Mouse (Mus musculus) limb, embryonic 10.5 days (tissue): ENCODE measurements at regions not wholly inside any gene's neighbourhood (a gene's known extent, or its start where the extent isn't known, plus 50 kb on each side); places are given as distances from the start of the nearest gene placed in this dataset.

ENCODE experiments used
- DNase-seq: peaks from one replicate; pipeline ENCODE4 v3.0.0-alpha.2; 2017; ENCODE audit warnings: low spot score
- H3K27ac ChIP-seq: fragments of 300-500 bp; sonication (generic); 2 replicates; pipeline ENCODE4 v1.5.1; 2016; ENCODE audit warnings: mild to moderate bottlenecking
- H3K27me3 ChIP-seq: fragments of 300-500 bp; sonication (generic); 2 replicates; pipeline ENCODE4 v1.6.1; 2016; ENCODE audit warnings: low read depth, mild to moderate bottlenecking; ENCODE audit not compliant: poor library complexity, severe bottlenecking
- H3K36me3 ChIP-seq: fragments of 300-500 bp; sonication (generic); 2 replicates; pipeline ENCODE4 v1.6.1; 2016; ENCODE audit warnings: mild to moderate bottlenecking, moderate library complexity
- H3K4me1 ChIP-seq: fragments of 300-500 bp; sonication (generic); 2 replicates; pipeline ENCODE4 v1.6.1; 2016
- H3K4me3 ChIP-seq: fragments of 300-500 bp; sonication (generic); 2 replicates; pipeline ENCODE4 v1.5.1; 2016; ENCODE audit warnings: mild to moderate bottlenecking, moderate library complexity
- H3K9me3 ChIP-seq: fragments of 300-500 bp; sonication (generic); replicated peaks from 2 replicates; pipeline ENCODE4 v1.6.1; 2016; ENCODE audit warnings: mild to moderate bottlenecking
- WGBS: fragments of 180-500 bp; shearing (Covaris S2); methylation state at CpG from one replicate; pipeline ENCODE4 v1.1.7; 2016; 5-methylcytosine and 5-hydroxymethylcytosine counted together

GRCm38 (mm10) chr13:47948098-47948865 is 312.7 kb upstream of the Id4 start:
- 94% methylated on average over 10 of the region's 10 CpGs for WGBS
- H3K4me1 ChIP-seq: no peaks in the 10 kb centered on the region
- no peak overlapping the region for H3K4me3 ChIP-seq
- no peak for DNase-seq
- no peaks in the 10 kb centered on the region for H3K36me3 ChIP-seq
- no peak overlapping the region for H3K27ac ChIP-seq
- no peaks in the 10 kb centered on the region for H3K9me3 ChIP-seq
- H3K27me3 ChIP-seq: no peaks in the 10 kb centered on the region

DNA sequence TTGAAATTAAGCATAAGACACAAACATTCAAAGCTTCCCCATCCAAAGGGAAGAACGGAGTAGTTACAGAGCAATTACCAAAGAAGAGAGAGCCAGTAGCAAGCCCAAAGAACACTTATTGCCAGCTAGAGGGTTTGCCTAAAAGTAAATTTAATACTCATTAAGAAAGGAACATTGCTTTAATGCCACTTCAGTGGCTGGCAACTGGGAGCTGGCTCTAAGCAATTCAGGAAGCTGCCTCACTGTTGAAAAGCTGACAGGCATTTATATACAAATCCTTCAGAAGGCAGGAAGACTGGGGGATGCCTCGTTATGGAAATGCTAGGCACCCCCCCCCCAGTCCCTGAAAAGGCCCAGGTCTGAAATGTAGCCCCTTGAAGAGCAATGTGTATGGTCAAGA is 310.6 kb upstream of the Id4 start:
- no peak overlapping the region for H3K4me3 ChIP-seq
- no peak for DNase-seq
- 59% methylated on average over 2 of the region's 2 CpGs for WGBS
- no peaks in the 10 kb centered on the region for H3K9me3 ChIP-seq
- H3K4me1 ChIP-seq: peaks cover 7% of the 10 kb centered on the region; the same call in 1 of the 2 replicates
- no peak overlapping the region for H3K27ac ChIP-seq
- no peaks in the 10 kb centered on the region for H3K27me3 ChIP-seq
- H3K36me3 ChIP-seq: no peaks in the 10 kb centered on the region

GRCm38 (mm10) chr13:47951043-47951442 is 310.0 kb upstream of the Id4 start:
- no peaks in the 10 kb centered on the region for H3K27me3 ChIP-seq
- H3K4me3 ChIP-seq: no peak overlapping the region
- 79% methylated on average over 10 of the region's 10 CpGs for WGBS
- no peak overlapping the region for H3K27ac ChIP-seq
- no peak for DNase-seq
- H3K36me3 ChIP-seq: no peaks in the 10 kb centered on the region
- H3K9me3 ChIP-seq: no peaks in the 10 kb centered on the region
- peaks cover 7% of the 10 kb centered on the region; the same call in 1 of the 2 replicates for H3K4me1 ChIP-seq

DNA sequence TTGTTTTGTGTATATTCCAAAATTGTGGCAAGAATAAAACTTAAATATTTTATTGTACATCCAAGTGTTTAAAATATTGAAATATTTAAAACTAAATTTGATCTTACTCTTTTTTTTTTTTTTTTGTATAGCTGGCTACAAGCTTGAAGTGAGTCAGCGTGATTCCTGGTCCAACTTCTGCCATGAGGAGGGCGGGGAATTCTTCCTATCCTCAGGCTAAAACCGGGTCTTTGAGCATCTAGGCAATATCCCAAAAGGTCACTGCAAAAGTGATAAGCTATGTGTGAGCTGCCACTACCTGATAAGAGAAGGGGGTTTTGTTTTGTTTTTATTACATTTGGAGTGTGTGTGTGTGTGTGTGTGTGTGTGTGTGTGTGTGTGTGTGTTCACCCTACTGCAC is 308.1 kb upstream of the Id4 start:
- H3K4me3 ChIP-seq: no peak overlapping the region
- WGBS: 72% methylated on average over 3 of the region's 3 CpGs
- H3K27ac ChIP-seq: no peak overlapping the region
- peaks cover 7% of the 10 kb centered on the region; the same call in 1 of the 2 replicates for H3K4me1 ChIP-seq
- no peaks in the 10 kb centered on the region for H3K9me3 ChIP-seq
- no peaks in the 10 kb centered on the region for H3K36me3 ChIP-seq
- H3K27me3 ChIP-seq: no peaks in the 10 kb centered on the region
- DNase-seq: no peak

DNA sequence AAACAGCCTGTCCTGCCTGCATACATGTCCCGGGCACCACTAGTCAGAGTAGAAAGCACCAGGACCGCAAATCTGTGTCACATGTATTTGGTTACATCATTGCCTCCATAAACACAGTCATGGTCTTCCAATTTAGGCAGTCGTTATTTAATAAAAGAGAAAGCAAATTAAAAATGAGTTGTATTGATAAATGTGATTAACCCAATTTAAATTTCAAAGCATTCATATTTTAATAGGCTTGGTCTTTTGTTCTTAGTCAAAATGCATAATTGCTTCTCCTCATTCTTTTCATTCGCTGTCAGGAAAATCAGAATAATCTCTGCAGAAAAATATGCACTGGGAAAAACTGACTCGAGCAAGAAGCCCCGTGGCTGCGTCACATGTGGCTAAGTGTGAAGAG is 307.3 kb upstream of the Id4 start:
- no peak overlapping the region for H3K4me3 ChIP-seq
- H3K4me1 ChIP-seq: peaks cover 7% of the 10 kb centered on the region; the same call in 1 of the 2 replicates
- H3K27me3 ChIP-seq: no peaks in the 10 kb centered on the region
- no peaks in the 10 kb centered on the region for H3K9me3 ChIP-seq
- no peak overlapping the region for H3K27ac ChIP-seq
- H3K36me3 ChIP-seq: no peaks in the 10 kb centered on the region
- 75% methylated on average over 7 of the region's 7 CpGs for WGBS
- DNase-seq: no peak

DNA sequence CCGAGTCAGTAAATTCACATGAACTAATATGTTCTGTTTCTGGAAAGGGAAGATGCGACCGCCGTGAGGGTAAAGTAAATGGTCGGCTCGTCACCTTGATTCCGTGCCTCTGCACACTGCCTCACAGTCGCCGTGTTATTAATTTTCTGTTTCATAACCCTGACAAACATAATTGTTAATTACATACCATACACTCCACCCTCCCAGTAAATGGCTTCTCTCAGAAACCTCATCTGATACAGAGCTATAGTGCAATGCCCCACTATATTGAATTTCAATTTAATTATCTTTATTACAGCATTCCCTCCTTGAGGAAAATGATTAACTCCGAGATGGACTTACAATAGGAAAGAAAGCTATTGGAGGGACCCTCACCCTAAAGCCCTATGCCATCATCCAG is 305.5 kb upstream of the Id4 start:
- H3K9me3 ChIP-seq: no peaks in the 10 kb centered on the region
- H3K27me3 ChIP-seq: no peaks in the 10 kb centered on the region
- no peak for DNase-seq
- WGBS: 84% methylated on average over 10 of the region's 10 CpGs
- H3K4me1 ChIP-seq: peaks cover 7% of the 10 kb centered on the region; the same call in 1 of the 2 replicates
- H3K36me3 ChIP-seq: no peaks in the 10 kb centered on the region
- H3K4me3 ChIP-seq: no peak overlapping the region
- H3K27ac ChIP-seq: no peak overlapping the region

DNA sequence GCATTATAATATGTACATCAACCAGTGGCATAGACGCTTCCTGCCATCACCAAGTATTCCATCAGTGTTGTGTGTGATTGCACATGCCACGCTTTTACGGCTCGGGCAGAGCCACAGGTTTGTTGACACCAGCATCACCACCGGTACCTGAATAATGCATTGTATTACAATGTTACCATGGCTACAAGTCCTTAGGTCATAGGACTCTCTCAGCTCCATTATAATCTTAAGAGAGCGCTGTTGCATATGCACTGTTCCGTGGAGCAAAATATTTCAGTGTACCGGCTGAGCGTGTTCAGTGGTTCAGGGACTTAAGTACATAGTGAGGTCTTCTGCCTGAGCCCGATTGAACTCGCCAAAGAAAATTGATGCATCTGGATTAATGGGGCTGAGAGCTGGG is 303.4 kb upstream of the Id4 start:
- H3K4me3 ChIP-seq: no peak overlapping the region
- no peak overlapping the region for H3K27ac ChIP-seq
- H3K36me3 ChIP-seq: no peaks in the 10 kb centered on the region
- DNase-seq: no peak
- no peaks in the 10 kb centered on the region for H3K9me3 ChIP-seq
- peaks cover 7% of the 10 kb centered on the region; the same call in 1 of the 2 replicates for H3K4me1 ChIP-seq
- 96% methylated on average over 11 of the region's 11 CpGs for WGBS
- H3K27me3 ChIP-seq: no peaks in the 10 kb centered on the region

GRCm38 (mm10) chr13:47974216-47974615 is 286.8 kb upstream of the Id4 start:
- Histone ChIP-seq H3K36me3 (no peaks in the 10 kb centered on the region), H3K27me3 (no peaks in the 10 kb centered on the region), H3K4me1 (peaks cover 11% of the 10 kb centered on the region; the same call in 1 of the 2 replicates), H3K4me3 (no peak overlapping the region), H3K27ac (no peak overlapping the region), H3K9me3 (no peaks in the 10 kb centered on the region)
- WGBS: 43% methylated on average over 12 of the region's 12 CpGs
- no peak for DNase-seq

DNA sequence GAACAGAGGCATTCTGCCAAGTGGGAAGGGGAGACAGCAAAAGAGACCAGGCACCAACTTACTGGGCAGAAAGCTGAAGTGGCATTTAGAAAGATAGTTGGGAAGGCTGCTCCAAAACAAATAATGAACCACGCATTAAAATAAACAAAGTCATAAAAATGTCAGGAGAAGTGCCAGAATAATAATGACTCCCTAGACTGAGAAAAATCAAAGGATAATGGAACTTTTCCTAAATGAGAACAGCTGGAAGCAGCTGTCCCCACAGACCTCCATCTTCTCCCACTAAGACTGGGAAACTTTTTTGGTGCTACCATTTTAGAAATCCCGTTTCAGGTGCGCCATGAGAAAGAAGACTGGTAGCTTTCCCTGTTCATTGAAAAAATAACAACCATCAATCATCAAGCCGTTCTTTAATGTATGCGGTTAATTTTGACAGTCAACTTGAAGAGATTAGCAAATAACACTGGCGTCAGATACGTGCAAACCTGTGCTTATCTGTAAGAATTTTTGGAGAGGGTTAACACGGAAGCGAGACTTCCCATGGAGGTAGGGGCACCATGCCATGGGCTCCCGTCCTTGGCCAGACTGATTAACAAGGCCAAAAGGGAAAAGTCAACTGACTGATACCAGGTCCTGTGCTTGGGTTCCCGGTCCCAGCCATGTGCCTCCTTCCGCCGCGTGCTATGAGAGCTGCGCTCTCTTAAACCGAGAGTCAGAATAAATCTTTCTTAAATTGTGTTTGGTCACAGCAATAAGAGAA is 286.1 kb upstream of the Id4 start:
- DNase-seq: no peak
- Histone ChIP-seq H3K27me3 (no peaks in the 10 kb centered on the region), H3K27ac (no peak overlapping the region), H3K4me1 (peaks cover 11% of the 10 kb centered on the region; the same call in 1 of the 2 replicates), H3K4me3 (no peak overlapping the region), H3K9me3 (no peaks in the 10 kb centered on the region), H3K36me3 (no peaks in the 10 kb centered on the region)
- WGBS: 87% methylated on average over 16 of the region's 16 CpGs

DNA sequence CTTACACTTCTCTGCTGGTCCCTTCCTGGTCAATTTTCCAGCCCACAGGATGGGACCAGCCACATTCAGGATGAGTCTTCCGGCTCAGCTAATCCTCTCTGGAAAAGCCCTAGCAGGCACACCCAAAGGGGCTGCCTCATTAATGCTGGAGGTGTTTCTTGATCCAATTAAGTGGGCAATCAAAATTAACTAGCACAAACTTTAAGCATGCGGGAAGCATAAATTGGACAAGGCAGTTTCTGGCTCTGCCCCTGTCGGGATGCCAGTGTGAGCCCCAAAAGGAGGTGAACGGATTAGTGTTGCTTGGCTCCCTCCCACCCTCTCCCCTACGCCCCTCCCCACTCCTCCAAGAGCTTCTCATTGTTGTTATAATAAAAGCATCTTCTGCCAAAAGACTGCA is 262.5 kb upstream of the Id4 start:
- no peaks in the 10 kb centered on the region for H3K27me3 ChIP-seq
- no peak for DNase-seq
- no peaks in the 10 kb centered on the region for H3K9me3 ChIP-seq
- no peak overlapping the region for H3K27ac ChIP-seq
- WGBS: 66% methylated on average over 5 of the region's 5 CpGs
- no peak overlapping the region for H3K4me3 ChIP-seq
- H3K4me1 ChIP-seq: peaks cover 8% of the 10 kb centered on the region
- H3K36me3 ChIP-seq: no peaks in the 10 kb centered on the region

DNA sequence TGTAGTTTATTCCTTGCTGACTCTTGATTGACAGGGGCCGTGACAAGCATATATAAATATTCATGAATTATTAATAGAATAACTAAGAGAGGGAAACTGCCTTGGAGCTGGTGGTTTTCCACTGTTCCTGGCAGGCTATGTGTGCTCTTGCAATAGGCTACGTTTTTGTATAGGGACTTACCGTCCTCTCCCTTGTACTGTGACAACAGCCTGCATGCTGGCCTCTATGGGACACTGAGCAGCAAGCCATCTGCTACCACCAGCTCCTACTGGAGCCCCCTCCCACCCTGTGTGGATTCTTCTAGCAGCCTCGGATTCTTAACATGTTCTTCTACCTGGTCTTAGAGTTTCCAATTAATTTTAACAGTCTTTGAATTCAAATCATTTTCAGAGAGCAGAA is 261.6 kb upstream of the Id4 start:
- no peaks in the 10 kb centered on the region for H3K9me3 ChIP-seq
- no peaks in the 10 kb centered on the region for H3K27me3 ChIP-seq
- no peak overlapping the region for H3K4me3 ChIP-seq
- no peaks in the 10 kb centered on the region for H3K36me3 ChIP-seq
- no peak for DNase-seq
- no peak overlapping the region for H3K27ac ChIP-seq
- WGBS: 78% methylated on average over 4 of the region's 4 CpGs
- H3K4me1 ChIP-seq: peaks cover 8% of the 10 kb centered on the region

- Histone ChIP-seq H3K4me3 (no peak overlapping the region), H3K9me3 (no peaks in the 10 kb centered on the region), H3K27ac (no peak overlapping the region), H3K36me3 (no peaks in the 10 kb centered on the region), H3K27me3 (no peaks in the 10 kb centered on the region), H3K4me1 (peaks cover 8% of the 10 kb centered on the region)
- no peak for DNase-seq
- WGBS: 88% methylated on average over 4 of the region's 4 CpGs
Measured at GRCm38 (mm10) chr13:48003126-48003525, 257.9 kb upstream of the Id4 start.

GRCm38 (mm10) chr13:48013336-48013750 is 247.7 kb upstream of the Id4 start:
- H3K4me1 ChIP-seq: peaks cover 2% of the 10 kb centered on the region; the same call in 1 of the 2 replicates
- H3K36me3 ChIP-seq: no peaks in the 10 kb centered on the region
- 81% methylated on average over 7 of the region's 7 CpGs for WGBS
- no peak for DNase-seq
- no peaks in the 10 kb centered on the region for H3K27me3 ChIP-seq
- H3K4me3 ChIP-seq: no peak overlapping the region
- no peaks in the 10 kb centered on the region for H3K9me3 ChIP-seq
- H3K27ac ChIP-seq: no peak overlapping the region
